Mouse (Mus musculus): ENCODE results near the gene Trp53. TPM values are rescaled to one million over a fixed set of nuclear protein-coding genes. Genes with fewer than 3 reads are reported as not detected.
"Not testable (repeated sequence)": the region's sequence is repeated elsewhere in the genome, so short reads cannot be mapped to it uniquely, and the experiment has no call there.

Trp53 gene
- polyA plus RNA-seq, 1 experiment from 2014 or later = 163 TPM

GRCm38 (mm10) chr11:69606832-69607231 is 26.7 kb downstream of the Trp53 start:
- Histone ChIP-seq H3K4me1 (ENCODE audit: control insufficient read depth, insufficient read depth, low read length) (peaks cover 9% of the 10 kb centered on the region; the same call in 1 of the 2 replicates), H3K9ac (replicated peaks; ENCODE audit: low read depth, low read length) (no peak overlapping the region), H3K27me3 (ENCODE audit: control insufficient read depth, insufficient read depth, low read length) (no peaks in the 10 kb centered on the region), H3K9me3 (ENCODE audit: control insufficient read depth, low read depth, low read length) (no peaks in the 10 kb centered on the region), H3K27ac (ENCODE audit: low read length) (no peak overlapping the region), H3K36me3 (ENCODE audit: control insufficient read depth, insufficient read depth, low read length) (no peaks in the 10 kb centered on the region), H3K4me2 (replicated peaks; ENCODE audit: low read depth, low read length) (no peak overlapping the region), H3K4me3 (ENCODE audit: low read depth, low read length) (no peak overlapping the region)
- WGBS = 83% methylated on average over 2 of the region's 2 CpGs
- ATAC-seq (ENCODE audit: insufficient number of reproducible peaks, insufficient read depth, low FRiP score, low read depth) = no peak

GRCm38 (mm10) chr11:69608525-69608924 is 28.4 kb downstream of the Trp53 start:
- H3K27ac ChIP-seq (ENCODE audit: low read length) = no peak overlapping the region
- 93% methylated on average over 3 of the region's 3 CpGs for WGBS
- H3K9me3 ChIP-seq (ENCODE audit: control insufficient read depth, low read depth, low read length) = no peaks in the 10 kb centered on the region
- H3K9ac ChIP-seq (replicated peaks; ENCODE audit: low read depth, low read length) = no peak overlapping the region
- H3K4me2 ChIP-seq (replicated peaks; ENCODE audit: low read depth, low read length) = no peak overlapping the region
- no peaks in the 10 kb centered on the region for H3K27me3 ChIP-seq (ENCODE audit: control insufficient read depth, insufficient read depth, low read length)
- no peak overlapping the region for H3K4me3 ChIP-seq (ENCODE audit: low read depth, low read length)
- no peak for ATAC-seq (ENCODE audit: insufficient number of reproducible peaks, insufficient read depth, low FRiP score, low read depth)
- no peaks in the 10 kb centered on the region for H3K36me3 ChIP-seq (ENCODE audit: control insufficient read depth, insufficient read depth, low read length)
- 0 out of 2 replicates have a peak, but pooled peaks cover 5% of the 10 kb centered on the region for H3K4me1 ChIP-seq (ENCODE audit: control insufficient read depth, insufficient read depth, low read length)

- WGBS = 60% methylated on average over 7 of the region's 7 CpGs
- Histone ChIP-seq H3K9me3 (ENCODE audit: control insufficient read depth, low read depth, low read length) (no peaks in the 10 kb centered on the region), H3K9ac (replicated peaks; ENCODE audit: low read depth, low read length) (no peak overlapping the region), H3K4me1 (ENCODE audit: control insufficient read depth, insufficient read depth, low read length) (0 out of 2 replicates have a peak, but pooled peaks cover 3% of the 10 kb centered on the region), H3K27me3 (ENCODE audit: control insufficient read depth, insufficient read depth, low read length) (no peaks in the 10 kb centered on the region), H3K4me2 (replicated peaks; ENCODE audit: low read depth, low read length) (no peak overlapping the region), H3K4me3 (ENCODE audit: low read depth, low read length) (no peak overlapping the region), H3K27ac (ENCODE audit: low read length) (no peak overlapping the region), H3K36me3 (ENCODE audit: control insufficient read depth, insufficient read depth, low read length) (no peaks in the 10 kb centered on the region)
- no peak for ATAC-seq (ENCODE audit: insufficient number of reproducible peaks, insufficient read depth, low FRiP score, low read depth)
These were observed 29.3 kb downstream of the Trp53 start for GRCm38 (mm10) chr11:69609416-69609815.

GRCm38 (mm10) chr11:69610899-69611298 is 30.7 kb downstream of the Trp53 start:
- Histone ChIP-seq H3K4me3 (ENCODE audit: low read depth, low read length) (no peak overlapping the region), H3K4me2 (replicated peaks; ENCODE audit: low read depth, low read length) (no peak overlapping the region), H3K4me1 (ENCODE audit: control insufficient read depth, insufficient read depth, low read length) (no peaks in the 10 kb centered on the region), H3K9me3 (ENCODE audit: control insufficient read depth, low read depth, low read length) (no peaks in the 10 kb centered on the region), H3K27ac (ENCODE audit: low read length) (no peak overlapping the region), H3K27me3 (ENCODE audit: control insufficient read depth, insufficient read depth, low read length) (no peaks in the 10 kb centered on the region), H3K36me3 (ENCODE audit: control insufficient read depth, insufficient read depth, low read length) (no peaks in the 10 kb centered on the region), H3K9ac (replicated peaks; ENCODE audit: low read depth, low read length) (no peak overlapping the region)
- 50% methylated on average over 4 of the region's 4 CpGs for WGBS
- no peak for ATAC-seq (ENCODE audit: insufficient number of reproducible peaks, insufficient read depth, low FRiP score, low read depth)

GRCm38 (mm10) chr11:69613553-69614256 is 33.5 kb downstream of the Trp53 start:
- H3K27ac ChIP-seq (ENCODE audit: low read length) = no peak overlapping the region
- H3K4me3 ChIP-seq (ENCODE audit: low read depth, low read length) = no peak overlapping the region
- no peaks in the 10 kb centered on the region for H3K36me3 ChIP-seq (ENCODE audit: control insufficient read depth, insufficient read depth, low read length)
- H3K4me1 ChIP-seq (ENCODE audit: control insufficient read depth, insufficient read depth, low read length) = no peaks in the 10 kb centered on the region
- H3K9me3 ChIP-seq (ENCODE audit: control insufficient read depth, low read depth, low read length) = no peaks in the 10 kb centered on the region
- WGBS = 12% methylated on average over 18 of the region's 19 CpGs
- no peaks in the 10 kb centered on the region for H3K27me3 ChIP-seq (ENCODE audit: control insufficient read depth, insufficient read depth, low read length)
- peak; percentile 67; the same call in 1 of the 2 replicates for ATAC-seq (ENCODE audit: insufficient number of reproducible peaks, insufficient read depth, low FRiP score, low read depth)
- no peak overlapping the region for H3K9ac ChIP-seq (replicated peaks; ENCODE audit: low read depth, low read length)
- no peak overlapping the region; the same call in 1 of the 2 replicates for H3K4me2 ChIP-seq (replicated peaks; ENCODE audit: low read depth, low read length)

- H3K4me3 ChIP-seq (ENCODE audit: low read depth, low read length); H3K4me2 ChIP-seq (replicated peaks; ENCODE audit: low read depth, low read length): not testable (repeated sequence)
- WGBS = 52% methylated on average over 11 of the region's 11 CpGs
These were observed 34.1 kb downstream of the Trp53 start for GRCm38 (mm10) chr11:69614257-69614588.

GRCm38 (mm10) chr11:69616781-69617180 is 36.6 kb downstream of the Trp53 start:
- Histone ChIP-seq H3K9ac (replicated peaks; ENCODE audit: low read depth, low read length) (no peak overlapping the region), H3K4me3 (ENCODE audit: low read depth, low read length) (no peak overlapping the region), H3K36me3 (ENCODE audit: control insufficient read depth, insufficient read depth, low read length) (no peaks in the 10 kb centered on the region), H3K9me3 (ENCODE audit: control insufficient read depth, low read depth, low read length) (no peaks in the 10 kb centered on the region), H3K4me2 (replicated peaks; ENCODE audit: low read depth, low read length) (no peak overlapping the region), H3K27me3 (ENCODE audit: control insufficient read depth, insufficient read depth, low read length) (no peaks in the 10 kb centered on the region), H3K4me1 (ENCODE audit: control insufficient read depth, insufficient read depth, low read length) (no peaks in the 10 kb centered on the region), H3K27ac (ENCODE audit: low read length) (no peak overlapping the region)
- ATAC-seq (ENCODE audit: insufficient number of reproducible peaks, insufficient read depth, low FRiP score, low read depth) = no peak
- 44% methylated on average over 10 of the region's 10 CpGs for WGBS

More at GRCm38 (mm10) chr11:69614257-69614588, 34.1 kb downstream of the Trp53 start:
- not testable (repeated sequence) for H3K27me3 ChIP-seq (ENCODE audit: control insufficient read depth, insufficient read depth, low read length); H3K36me3 ChIP-seq (ENCODE audit: control insufficient read depth, insufficient read depth, low read length); H3K4me1 ChIP-seq (ENCODE audit: control insufficient read depth, insufficient read depth, low read length); H3K27ac ChIP-seq (ENCODE audit: low read length); H3K9ac ChIP-seq (replicated peaks; ENCODE audit: low read depth, low read length); ATAC-seq (ENCODE audit: insufficient number of reproducible peaks, insufficient read depth, low FRiP score, low read depth); H3K9me3 ChIP-seq (ENCODE audit: control insufficient read depth, low read depth, low read length)

- Histone ChIP-seq H3K4me2 (replicated peaks; ENCODE audit: low read depth, low read length) (no peak within 1 kb of the TSS), H3K4me3 (ENCODE audit: low read depth, low read length) (no peak within 1 kb of the TSS), H3K9ac (replicated peaks; ENCODE audit: low read depth, low read length) (no peak within 1 kb of the TSS), H3K9me3 (ENCODE audit: control insufficient read depth, low read depth, low read length) (no peaks in the 10 kb centered on the region), H3K4me1 (ENCODE audit: control insufficient read depth, insufficient read depth, low read length) (0 out of 2 replicates have a peak, but pooled peaks cover 2% of the 10 kb centered on the region), H3K27me3 (ENCODE audit: control insufficient read depth, insufficient read depth, low read length) (no peaks in the 10 kb centered on the region), H3K27ac (ENCODE audit: low read length) (no peak within 1 kb of the TSS), H3K36me3 (ENCODE audit: control insufficient read depth, insufficient read depth, low read length) (no peaks in the 10 kb centered on the region)
- ATAC-seq (ENCODE audit: insufficient number of reproducible peaks, insufficient read depth, low FRiP score, low read depth) = no peak
- 64% methylated on average over 5 of the region's 5 CpGs for WGBS
These were observed 37.6 kb downstream of the Trp53 start, which contains the start of gene Shbg for GRCm38 (mm10) chr11:69617805-69618204. Gene Shbg (minus strand): TSS chr11:69617905.

Data from stomach, embryonic 14.5 days (tissue).